Mouse (Mus musculus) ES-E14 (cell line): ENCODE measurements around the gene Apoa2. TPM values are rescaled to one million over a fixed set of nuclear protein-coding genes. Genes with fewer than 3 reads are reported as not detected.

Source experiments
- DNase-seq: peaks from one replicate; pipeline ENCODE4 v3.0.0-alpha.2; 2013; ENCODE audit warnings: low read depth, low spot score
- H3K27ac ChIP-seq: 2 replicates; pipeline ENCODE4 v1.5.1; 2012; ENCODE audit warnings: low read depth, mild to moderate bottlenecking, low read length, moderate library complexity, mixed read lengths; ENCODE audit not compliant: poor library complexity, insufficient read depth, severe bottlenecking
- H3K36me3 ChIP-seq: 2 replicates; pipeline ENCODE4 v1.6.1; 2012; ENCODE audit warnings: mild to moderate bottlenecking, low read length, moderate library complexity, mixed read lengths; ENCODE audit not compliant: control insufficient read depth, poor library complexity, insufficient read depth, severe bottlenecking
- H3K4me1 ChIP-seq, 2 experiments: fragments of 150-350 bp in 1 of 2; sonication (generic) in 1 of 2; 2 replicates each; pipeline ENCODE4 v1.6.1; 2012; ENCODE audit warnings: low read length in 2 of 2, mild to moderate bottlenecking in 1 of 2, mixed read lengths in 1 of 2; ENCODE audit not compliant: control insufficient read depth in 2 of 2, insufficient read depth in 2 of 2, poor library complexity in 1 of 2
- H3K4me3 ChIP-seq, 2 experiments: fragments of 150-350 bp in 1 of 2; sonication (generic) in 1 of 2; 2 replicates each; pipeline ENCODE4 v1.5.1; 2012; ENCODE audit warnings: low read length in 2 of 2, low read depth in 1 of 2, mild to moderate bottlenecking in 1 of 2, mixed read lengths in 1 of 2; ENCODE audit not compliant: insufficient read depth in 1 of 2, poor library complexity in 1 of 2, severe bottlenecking in 1 of 2
- H3K9ac ChIP-seq: 2 replicates; pipeline ENCODE4 v1.6.1; 2012; ENCODE audit warnings: low read depth, mild to moderate bottlenecking, low read length, mixed read lengths; ENCODE audit not compliant: poor library complexity, insufficient read depth, severe bottlenecking
- H3K9me3 ChIP-seq: fragments of 150-350 bp; sonication (generic); 2 replicates; pipeline ENCODE4 v1.6.1; 2012; ENCODE audit warnings: low read depth, mild to moderate bottlenecking, low read length; ENCODE audit not compliant: control insufficient read depth, insufficient read depth
- CHD2 ChIP-seq: IDR thresholded peaks from 2 replicates; pipeline ENCODE4 v1.6.1; 2014; ENCODE audit warnings: mild to moderate bottlenecking, low read depth, low read length, inconsistent platforms
- HCFC1 ChIP-seq: IDR thresholded peaks from 2 replicates; pipeline ENCODE4 v1.6.1; 2012; ENCODE audit warnings: low read length, inconsistent platforms, borderline replicate concordance; ENCODE audit not compliant: insufficient read depth
- MAFK ChIP-seq: IDR thresholded peaks from 2 replicates; pipeline ENCODE4 v1.6.1; 2014; ENCODE audit warnings: mild to moderate bottlenecking, low read depth, low read length, inconsistent platforms; ENCODE audit not compliant: insufficient read depth
- ZC3H11A ChIP-seq: IDR thresholded peaks from 2 replicates; pipeline ENCODE4 v1.6.1; 2012; ENCODE audit warnings: low read depth, mild to moderate bottlenecking, inconsistent platforms, low read length, borderline replicate concordance
- ZNF384 ChIP-seq: IDR thresholded peaks from 2 replicates; pipeline ENCODE4 v1.6.1; 2012; ENCODE audit warnings: low read depth, low read length, inconsistent platforms
- in situ Hi-C, 2 experiments: fragments of 600-800 bp; cut with MboI; formaldehyde crosslinking; loops; one replicate each; pipeline ENCODE4 v1.15.1; 2025; ENCODE audit warnings: low sequenced_read_pairs in 2 of 2, inconsistent platforms in 1 of 2; ENCODE audit not compliant: unreplicated experiment in 2 of 2
- total RNA-seq: library from RNA; depleted of rRNA; stranded (reverse); fragments of 300-350 nt; gene quantifications from 2 replicates; pipeline ENCODE4 v1.2.3, GENCODE M21; 2012

Apoa2 gene
- total RNA-seq, 1 experiment = 0.98 TPM

GRCm38 (mm10) chr1:171185655-171186054 is 39.2 kb upstream of the Apoa2 start:
- in situ Hi-C loops = no loop called here
- TF ChIP-seq ZNF384 = no peak
- TF ChIP-seq ZC3H11A = no peak
- TF ChIP-seq CHD2 = no peak
- no peak for TF ChIP-seq MAFK
- TF ChIP-seq HCFC1 = no peak
- H3K36me3 ChIP-seq = no peaks in the 10 kb centered on the region
- peaks cover 9 to 18% of the 10 kb centered on the region in 2 experiments for H3K4me1 ChIP-seq
- no peak overlapping the region for H3K9ac ChIP-seq
- H3K27ac ChIP-seq = no peak overlapping the region
- no peaks in the 10 kb centered on the region for H3K9me3 ChIP-seq
- DNase-seq = no peak
- no peak overlapping the region for H3K4me3 ChIP-seq

GRCm38 (mm10) chr1:171187851-171188700 is 36.8 kb upstream of the Apoa2 start:
- Histone ChIP-seq H3K4me3 (no peak overlapping the region), H3K9ac (no peak overlapping the region), H3K9me3 (no peaks in the 10 kb centered on the region), H3K27ac (no peak overlapping the region), H3K4me1 (peaks cover 9 to 18% of the 10 kb centered on the region in 2 experiments), H3K36me3 (no peaks in the 10 kb centered on the region)
- DNase-seq = no peak
- in situ Hi-C loops = no loop called here
- TF ChIP-seq MAFK (no peak), CHD2 (no peak), ZC3H11A (no peak), ZNF384 (no peak)

GRCm38 (mm10) chr1:171189046-171189445 is 35.8 kb upstream of the Apoa2 start:
- no peak for TF ChIP-seq MAFK
- TF ChIP-seq ZNF384 = no peak
- no peak for TF ChIP-seq CHD2
- TF ChIP-seq HCFC1 = no peak
- no peak for TF ChIP-seq ZC3H11A
- Histone ChIP-seq H3K9ac (no peak overlapping the region), H3K4me1 (peaks cover 9 to 18% of the 10 kb centered on the region in 2 experiments), H3K9me3 (no peaks in the 10 kb centered on the region), H3K36me3 (no peaks in the 10 kb centered on the region), H3K4me3 (no peak overlapping the region), H3K27ac (no peak overlapping the region; the same call in 1 of the 2 replicates)
- no peak for DNase-seq
- in situ Hi-C loops = no loop called here

GRCm38 (mm10) chr1:171189476-171190114 is 35.3 kb upstream of the Apoa2 start:
- no peak for DNase-seq
- Histone ChIP-seq H3K27ac (no peak overlapping the region), H3K36me3 (no peaks in the 10 kb centered on the region), H3K9ac (no peak overlapping the region), H3K9me3 (no peaks in the 10 kb centered on the region), H3K4me1 (peaks cover 9 to 18% of the 10 kb centered on the region in 2 experiments), H3K4me3 (peak overlapping the region in 1 of 2 experiments; percentile 26; a peak in 1 of 4 replicates)
- in situ Hi-C loops = no loop called here
- no peak for TF ChIP-seq HCFC1
- no peak for TF ChIP-seq ZNF384
- no peak for TF ChIP-seq MAFK
- TF ChIP-seq ZC3H11A = no peak
- TF ChIP-seq CHD2 = no peak
